Mouse (Mus musculus) liver, embryonic 16.5 days (tissue): Measurements from ENCODE around the gene March11. TPM values are rescaled to one million over a fixed set of nuclear protein-coding genes. Genes with fewer than 3 reads are reported as not detected.

ENCODE experiments used
- ATAC-seq: fragments of 200-750 bp; cut with Nextera tagmentation; 2 replicates; pipeline ENCODE4 v1.8.0; 2017; ENCODE audit warnings: low read depth, mild to moderate bottlenecking, moderate number of reproducible peaks, moderate library complexity
- H3K27ac ChIP-seq: fragments of 300-500 bp; sonication (generic); 2 replicates; pipeline ENCODE4 v1.5.1; 2014; ENCODE audit warnings: mild to moderate bottlenecking, low read length
- H3K27me3 ChIP-seq: fragments of 300-500 bp; sonication (generic); 2 replicates; pipeline ENCODE4 v1.6.1; 2014; ENCODE audit warnings: low read depth, low read length, mixed read lengths; ENCODE audit not compliant: control insufficient read depth, insufficient read depth
- H3K36me3 ChIP-seq: fragments of 300-500 bp; sonication (generic); 2 replicates; pipeline ENCODE4 v1.6.1; 2014; ENCODE audit warnings: mild to moderate bottlenecking; ENCODE audit not compliant: control insufficient read depth, insufficient read depth
- H3K4me1 ChIP-seq: fragments of 300-500 bp; sonication (generic); 2 replicates; pipeline ENCODE4 v1.6.1; 2014; ENCODE audit warnings: low read depth, low read length, mixed read lengths; ENCODE audit not compliant: control insufficient read depth
- H3K4me2 ChIP-seq: fragments of 300-500 bp; sonication (generic); 2 replicates; pipeline ENCODE4 v1.6.1; 2014; ENCODE audit warnings: low read depth, low read length, mixed read lengths
- H3K4me3 ChIP-seq: fragments of 300-500 bp; sonication (generic); 2 replicates; pipeline ENCODE4 v1.5.1; 2014; ENCODE audit warnings: low read depth, mild to moderate bottlenecking, low read length
- H3K9ac ChIP-seq: fragments of 300-500 bp; sonication (generic); 2 replicates; pipeline ENCODE4 v1.6.1; 2014; ENCODE audit warnings: low read depth, low read length
- H3K9me3 ChIP-seq: fragments of 300-500 bp; sonication (generic); replicated peaks from 2 replicates; pipeline ENCODE4 v1.6.1; 2016; ENCODE audit warnings: low read length; ENCODE audit not compliant: control insufficient read depth
- WGBS: fragments of 180-500 bp; shearing (Covaris S2); extraction: QIAGEN DNeasy Blood & Tissue Kit; methylation state at CpG from one replicate; pipeline ENCODE4 v1.1.7; 2014; ENCODE audit not compliant: insufficient replicate concordance; 5-methylcytosine and 5-hydroxymethylcytosine counted together
- polyA plus RNA-seq: library from polyadenylated mRNA; unstranded; fragments of >200 nt; fragmentation: Nextera tagmentation; extraction: Ambion mirVana; gene quantifications from 2 replicates; pipeline ENCODE4 v1.2.1, GENCODE M21; 2015

March11 gene
- not detected in 2 replicates for polyA plus RNA-seq

GRCm38 (mm10) chr15:26308629-26309230, at the start of gene March11:
Gene March11 (plus strand): TSS chr15:26309048.
- Histone ChIP-seq H3K4me1 (no peaks in the 10 kb centered on the region), H3K9me3 (no peaks in the 10 kb centered on the region), H3K27me3 (peaks cover 17% of the 10 kb centered on the region), H3K36me3 (no peaks in the 10 kb centered on the region), H3K4me2 (peak within 1 kb of the TSS; percentile 36), H3K9ac (no peak within 1 kb of the TSS), H3K4me3 (peak within 1 kb of the TSS; percentile 27), H3K27ac (no peak within 1 kb of the TSS)
- ATAC-seq = no peak
- under 1% methylated on average over 54 of the region's 56 CpGs for WGBS

GRCm38 (mm10) chr15:26262336-26262735, 46.5 kb upstream of the March11 start:
- Histone ChIP-seq H3K4me1 (no peaks in the 10 kb centered on the region), H3K9ac (no peak overlapping the region), H3K27ac (no peak overlapping the region), H3K4me3 (no peak overlapping the region), H3K27me3 (no peaks in the 10 kb centered on the region), H3K4me2 (no peak overlapping the region), H3K36me3 (no peaks in the 10 kb centered on the region), H3K9me3 (no peaks in the 10 kb centered on the region)
- no peak for ATAC-seq
- 23% methylated on average over 1 of the region's 1 CpGs for WGBS

GRCm38 (mm10) chr15:26269596-26269995, 39.3 kb upstream of the March11 start:
- no peaks in the 10 kb centered on the region for H3K4me1 ChIP-seq
- ATAC-seq = no peak
- no peak overlapping the region for H3K9ac ChIP-seq
- no peak overlapping the region for H3K4me3 ChIP-seq
- no peak overlapping the region for H3K4me2 ChIP-seq
- no peaks in the 10 kb centered on the region for H3K36me3 ChIP-seq
- no peak overlapping the region for H3K27ac ChIP-seq
- no peaks in the 10 kb centered on the region for H3K9me3 ChIP-seq
- 64% methylated on average over 4 of the region's 4 CpGs for WGBS
- H3K27me3 ChIP-seq = no peaks in the 10 kb centered on the region

- 61% methylated on average over 2 of the region's 2 CpGs for WGBS
Measured at GRCm38 (mm10) chr15:26276035-26276511, 32.8 kb upstream of the March11 start.

GRCm38 (mm10) chr15:26276608-26277007, 32.2 kb upstream of the March11 start:
- no peak for ATAC-seq
- Histone ChIP-seq H3K4me1 (no peaks in the 10 kb centered on the region), H3K4me2 (no peak overlapping the region), H3K36me3 (no peaks in the 10 kb centered on the region), H3K27ac (no peak overlapping the region), H3K4me3 (no peak overlapping the region), H3K27me3 (no peaks in the 10 kb centered on the region), H3K9me3 (no peaks in the 10 kb centered on the region), H3K9ac (no peak overlapping the region)
- WGBS = 62% methylated on average over 5 of the region's 5 CpGs

More at GRCm38 (mm10) chr15:26276035-26276511, 32.8 kb upstream of the March11 start:
- H3K27ac ChIP-seq = no peak overlapping the region
- H3K4me1 ChIP-seq = no peaks in the 10 kb centered on the region
- H3K9ac ChIP-seq = no peak overlapping the region
- H3K9me3 ChIP-seq = no peaks in the 10 kb centered on the region
- no peak overlapping the region for H3K4me3 ChIP-seq
- H3K27me3 ChIP-seq = no peaks in the 10 kb centered on the region
- H3K4me2 ChIP-seq = no peak overlapping the region
- ATAC-seq = no peak
- H3K36me3 ChIP-seq = no peaks in the 10 kb centered on the region

- Histone ChIP-seq H3K4me2 (no peak overlapping the region), H3K4me1 (no peaks in the 10 kb centered on the region), H3K36me3 (no peaks in the 10 kb centered on the region), H3K27me3 (no peaks in the 10 kb centered on the region), H3K27ac (no peak overlapping the region), H3K9ac (no peak overlapping the region), H3K9me3 (no peaks in the 10 kb centered on the region), H3K4me3 (no peak overlapping the region)
- 67% methylated on average over 4 of the region's 4 CpGs for WGBS
- ATAC-seq = no peak
Measured at GRCm38 (mm10) chr15:26291871-26292270, 17.0 kb upstream of the March11 start.

- ATAC-seq = no peak
Measured at GRCm38 (mm10) chr15:26292811-26293210, 16.0 kb upstream of the March11 start.

GRCm38 (mm10) chr15:26293215-26293614, 15.6 kb upstream of the March11 start:
- H3K9ac ChIP-seq = no peak overlapping the region
- no peaks in the 10 kb centered on the region for H3K4me1 ChIP-seq
- H3K27ac ChIP-seq = no peak overlapping the region
- no peak for ATAC-seq
- H3K4me3 ChIP-seq = no peak overlapping the region
- H3K27me3 ChIP-seq = no peaks in the 10 kb centered on the region
- no peak overlapping the region for H3K4me2 ChIP-seq
- H3K9me3 ChIP-seq = no peaks in the 10 kb centered on the region
- H3K36me3 ChIP-seq = no peaks in the 10 kb centered on the region
- 34% methylated on average over 1 of the region's 1 CpGs for WGBS

More at GRCm38 (mm10) chr15:26292811-26293210, 16.0 kb upstream of the March11 start:
- Histone ChIP-seq H3K36me3 (no peaks in the 10 kb centered on the region), H3K4me2 (no peak overlapping the region), H3K9me3 (no peaks in the 10 kb centered on the region), H3K9ac (no peak overlapping the region), H3K4me3 (no peak overlapping the region), H3K4me1 (no peaks in the 10 kb centered on the region), H3K27me3 (no peaks in the 10 kb centered on the region), H3K27ac (no peak overlapping the region)
- 52% methylated on average over 2 of the region's 2 CpGs for WGBS

- ATAC-seq = no peak
- Histone ChIP-seq H3K27ac (no peak overlapping the region), H3K4me2 (no peak overlapping the region), H3K4me3 (no peak overlapping the region), H3K4me1 (no peaks in the 10 kb centered on the region), H3K36me3 (no peaks in the 10 kb centered on the region), H3K9ac (no peak overlapping the region), H3K27me3 (no peaks in the 10 kb centered on the region), H3K9me3 (no peaks in the 10 kb centered on the region)
- 76% methylated on average over 6 of the region's 6 CpGs for WGBS
Measured at GRCm38 (mm10) chr15:26298668-26299067, 10.2 kb upstream of the March11 start.
